In genomic region chr3:88287110-88287509, GRCm38 (mm10) we compare ENCODE assay signal across 28 mouse cellular contexts. TPM values are rescaled to one million over a fixed set of nuclear protein-coding genes. Genes with fewer than 3 reads are reported as not detected.
"Had no signal": no experiment of that assay in that cellular context is flagged by ENCODE, and none has a peak within 500 bp of the region (broad histone marks: within the 10 kb centered on the region; RNA-seq: fewer than 3 reads in every experiment).

Gene Gm38392, minus strand, starts transcription at chr3:88287210.

- H3K4me1 ChIP-seq: heart, embryonic 13.5 days; heart, embryonic 15.5 days; hindbrain, embryonic 10.5 days; hindbrain, embryonic 12.5 days; intestine, embryonic 15.5 days; limb, embryonic 10.5 days; limb, embryonic 12.5 days had no signal

- DNase-seq: gastrocnemius, adult 2 months; gastrocnemius, postnatal 10 days; gastrocnemius, postnatal 25 days; heart, adult 2 months; heart, postnatal 14 days; heart, postnatal 4 days; kidney, adult 18-20 months; kidney, adult 8-10 months; kidney, postnatal 10 days; kidney, postnatal 25 days; kidney, postnatal 4 days; liver had no signal

- H3K9me3 ChIP-seq: heart, embryonic 13.5 days; heart, embryonic 15.5 days; hindbrain, embryonic 10.5 days; hindbrain, embryonic 12.5 days; intestine, embryonic 15.5 days; limb, embryonic 10.5 days; limb, embryonic 12.5 days had no signal

- H3K27ac ChIP-seq: gastrocnemius, adult 2 months; heart, adult 2 months; heart, embryonic 13.5 days; heart, embryonic 15.5 days; hindbrain, embryonic 10.5 days; hindbrain, embryonic 12.5 days; hindbrain, embryonic 14.5 days; intestine, embryonic 15.5 days; layer of hippocampus, adult 2 months; left cerebral cortex, adult 2 months; limb, embryonic 10.5 days; limb, embryonic 12.5 days had no signal

- H3K27me3 ChIP-seq: heart, embryonic 13.5 days; heart, embryonic 15.5 days; hindbrain, embryonic 12.5 days; intestine, embryonic 15.5 days; limb, embryonic 12.5 days had no signal

- H3K4me2 ChIP-seq: heart, embryonic 11.5 days; heart, embryonic 13.5 days; heart, embryonic 15.5 days; hindbrain, embryonic 12.5 days; hindbrain, embryonic 14.5 days; intestine, embryonic 15.5 days; limb, embryonic 12.5 days; liver, embryonic 11.5 days had no signal

- H3K36me3 ChIP-seq: heart, embryonic 15.5 days; hindbrain, embryonic 12.5 days; intestine, embryonic 15.5 days had no signal

- H3K4me3 ChIP-seq: gastrocnemius, adult 2 months; heart, adult 2 months; heart, embryonic 13.5 days; heart, embryonic 15.5 days; hindbrain, embryonic 10.5 days; hindbrain, embryonic 12.5 days; intestine, embryonic 15.5 days; layer of hippocampus, adult 2 months; left cerebral cortex, adult 2 months; limb, embryonic 10.5 days; limb, embryonic 12.5 days had no signal

- H3K9ac ChIP-seq: heart, embryonic 13.5 days; heart, embryonic 15.5 days; hindbrain, embryonic 12.5 days; hindbrain, embryonic 14.5 days; intestine, embryonic 15.5 days; limb, embryonic 12.5 days had no signal

- ATAC-seq: hindbrain, embryonic 16.5 days; inflammation-experienced regulatory T-cells, adult 6 months; intestine, embryonic 15.5 days; intestine, postnatal 0 days had no signal

RNA-seq across cellular contexts. Expression of gene Gm38392, which starts in this region (rescaled TPM):
- polyA plus RNA-seq: heart, adult 2 months; heart, embryonic 13.5 days; heart, embryonic 15.5 days; heart, postnatal 0 days; hindbrain, embryonic 10.5 days; hindbrain, embryonic 12.5 days; hindbrain, embryonic 14.5 days; hindbrain, embryonic 16.5 days; inflammation-experienced regulatory T-cells, adult 6 months had no signal
